Mouse (Mus musculus): ENCODE data around the gene Spata9.
"Not testable (repeated sequence)": the region's sequence is repeated elsewhere in the genome, so short reads cannot be mapped to it uniquely, and the experiment has no call there.

Spata9 gene

GRCm38 (mm10) chr13:75966850-75967249, at the start of gene Spata9:
Spata9 (plus strand) TSS chr13:75967150.
- DNase-seq (ENCODE audit: low spot score in 2 of 2) = no peak

DNA sequence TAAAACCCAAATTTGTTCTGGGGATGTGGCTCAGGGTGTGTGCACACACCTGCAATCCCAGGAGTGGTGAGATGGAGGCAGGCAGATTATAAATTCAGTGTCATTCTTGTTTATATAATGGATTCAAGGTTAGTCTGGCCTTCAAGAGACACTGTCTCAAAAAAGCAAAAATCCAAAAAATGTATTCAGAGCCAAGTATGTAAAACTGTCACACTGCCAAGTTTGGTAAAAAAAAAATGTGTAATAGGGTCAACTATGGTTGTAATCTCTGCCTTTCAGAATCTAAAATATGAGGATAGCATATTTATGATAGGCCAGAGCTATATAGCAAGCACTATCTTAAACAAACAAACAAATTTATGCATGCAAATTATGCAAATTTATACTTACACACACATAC, 39.0 kb upstream of the Spata9 start:
- no peak for DNase-seq (ENCODE audit: low spot score in 2 of 2)

- not testable (repeated sequence) for DNase-seq (ENCODE audit: low spot score in 2 of 2)
Observed at GRCm38 (mm10) chr13:75929071-75929470, 37.9 kb upstream of the Spata9 start.

DNA sequence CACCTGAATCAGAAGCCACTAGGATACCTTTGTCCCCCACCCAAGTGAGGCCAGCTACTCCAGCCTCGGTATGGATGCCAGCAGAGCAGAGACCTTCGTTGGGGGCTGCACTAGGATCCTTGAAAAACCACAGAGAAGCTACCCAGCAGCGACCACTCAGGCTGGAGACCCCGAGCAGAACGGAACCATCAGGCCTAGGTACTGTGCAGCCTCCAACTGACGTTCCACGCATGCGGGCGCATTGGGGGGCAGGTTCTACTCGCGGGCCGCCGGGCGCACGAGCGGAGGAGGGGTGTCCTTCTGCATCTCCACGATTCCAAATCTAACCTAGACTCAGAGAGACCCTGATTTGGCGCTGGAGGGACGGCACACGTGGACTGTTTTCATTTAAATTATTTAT, 36.9 kb upstream of the Spata9 start:
- DNase-seq (ENCODE audit: low spot score in 2 of 2) = no peak

- DNase-seq (ENCODE audit: low spot score in 2 of 2) = no peak
Observed at GRCm38 (mm10) chr13:75930660-75931059, 36.3 kb upstream of the Spata9 start.

- DNase-seq (ENCODE audit: low spot score in 2 of 2) = peak; percentile 34 to 50
Observed at GRCm38 (mm10) chr13:75931073-75931472, 35.9 kb upstream of the Spata9 start.

- DNase-seq (ENCODE audit: low spot score in 2 of 2) = no peak
Observed at GRCm38 (mm10) chr13:75933287-75933686, 33.7 kb upstream of the Spata9 start.

DNA sequence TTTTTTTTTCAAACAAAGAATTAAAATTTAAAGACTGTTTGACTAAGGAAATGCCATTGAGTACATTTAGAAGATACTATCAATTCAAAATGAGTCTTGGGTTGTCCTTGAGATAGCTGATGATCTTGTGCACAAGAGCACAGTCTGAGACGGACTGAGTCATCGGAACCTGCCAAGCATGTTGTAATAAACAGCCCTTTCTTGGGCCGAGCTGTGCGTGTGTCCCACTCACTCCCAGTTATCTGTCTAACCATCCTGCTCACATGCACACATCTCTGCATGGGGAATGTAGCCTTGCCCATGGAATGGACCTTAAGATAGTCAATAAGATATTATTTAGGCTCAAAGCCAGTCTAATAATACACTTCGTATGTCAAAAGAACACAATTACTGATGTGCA, 28.1 kb upstream of the Spata9 start:
- no peak for DNase-seq (ENCODE audit: low spot score in 2 of 2)

DNA sequence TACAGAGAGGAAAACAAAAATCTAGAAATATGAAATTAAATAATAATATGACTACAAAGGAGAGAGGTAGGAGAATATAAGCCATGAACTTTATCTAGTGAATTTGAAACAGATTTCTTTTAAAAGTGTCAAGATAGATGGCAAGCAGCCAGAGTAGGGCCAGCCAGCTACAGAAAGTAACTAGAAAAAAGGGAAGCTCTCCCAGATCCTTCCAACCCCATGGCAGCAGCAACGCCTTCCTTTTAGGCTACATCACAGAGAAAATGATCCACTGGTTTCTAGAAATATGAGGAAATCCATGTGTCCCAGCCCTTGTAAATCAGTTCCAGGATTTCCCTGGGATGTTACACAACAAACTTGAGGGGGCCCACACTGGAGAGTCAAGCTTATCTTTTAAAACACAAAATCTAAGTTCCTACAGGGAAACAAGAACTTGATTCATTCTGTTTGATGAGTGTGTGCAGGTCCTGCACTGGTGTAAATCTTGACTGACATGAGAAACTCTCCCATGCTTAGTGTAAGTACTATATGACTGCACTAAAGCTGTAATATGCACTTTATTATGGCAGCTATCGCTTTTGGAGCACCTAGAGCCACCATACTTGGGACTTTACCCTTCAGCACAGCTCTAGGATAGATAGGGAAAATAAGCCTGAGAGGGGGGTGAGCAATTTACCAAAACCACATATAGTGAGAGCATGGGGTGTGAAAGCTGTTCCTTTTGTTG, 26.0 kb upstream of the Spata9 start:
- DNase-seq (ENCODE audit: low spot score in 2 of 2) = no peak

DNA sequence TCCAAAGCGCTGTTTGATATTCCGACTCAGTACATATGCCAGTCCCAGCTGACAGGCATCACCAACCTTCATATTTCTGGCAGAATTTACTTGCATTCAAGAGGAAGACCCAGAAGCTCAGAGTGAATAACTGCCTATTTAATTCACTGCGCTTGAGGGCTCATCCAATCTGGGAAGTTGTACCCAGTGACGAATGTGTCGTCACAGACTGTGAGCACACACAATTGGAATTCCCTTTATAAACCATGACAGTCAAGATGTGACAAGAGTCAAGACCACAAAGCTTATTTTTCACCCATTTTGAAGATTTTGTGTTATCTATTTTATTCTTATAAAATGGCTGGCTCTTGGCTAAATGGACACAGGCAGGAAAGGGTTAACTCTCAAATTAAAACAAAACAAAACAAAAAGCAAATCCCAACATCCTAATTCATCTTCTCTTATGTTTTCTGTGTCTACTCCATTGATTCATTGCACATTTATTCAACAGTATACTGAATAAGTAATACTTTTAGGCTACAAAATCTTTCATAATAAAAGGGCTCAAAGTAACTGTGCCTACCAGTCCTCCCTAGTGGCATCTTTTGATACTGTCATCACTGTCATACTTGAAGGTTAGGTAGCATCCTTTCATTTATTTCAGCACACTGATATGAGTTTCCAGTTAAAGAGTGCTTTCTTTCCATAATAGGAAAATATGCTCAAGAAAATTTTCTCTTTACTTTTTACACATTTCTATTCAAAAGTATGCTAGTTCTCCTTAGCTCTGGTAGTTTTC, 25.2 kb upstream of the Spata9 start:
- DNase-seq (ENCODE audit: low spot score in 2 of 2) = no peak

DNA sequence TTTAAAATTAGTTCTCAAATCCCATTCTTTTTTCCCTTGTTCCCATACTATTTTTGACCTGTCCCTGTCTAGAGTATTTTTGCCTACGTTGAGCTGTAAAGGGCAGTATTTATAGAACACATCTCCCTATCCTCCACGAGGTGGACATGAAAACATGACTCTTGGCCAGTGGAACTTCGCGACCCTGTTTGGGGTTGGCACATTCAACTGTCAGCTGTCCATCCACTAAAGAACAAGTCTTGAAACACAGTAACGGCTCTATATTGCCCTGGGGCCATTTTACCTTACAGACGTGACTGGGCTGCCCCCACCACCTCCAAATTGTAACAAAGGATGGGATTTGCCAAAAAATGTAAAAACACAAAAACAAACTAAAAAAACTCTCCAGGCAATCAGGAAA, 24.2 kb upstream of the Spata9 start:
- no peak for DNase-seq (ENCODE audit: low spot score in 2 of 2)

- peak; percentile 65 to 78 for DNase-seq (ENCODE audit: low spot score in 2 of 2)
Observed at GRCm38 (mm10) chr13:75943189-75944043, 23.5 kb upstream of the Spata9 start, which contains the start of gene Rhobtb3. Rhobtb3 (minus strand) TSS chr13:75943925.

DNA sequence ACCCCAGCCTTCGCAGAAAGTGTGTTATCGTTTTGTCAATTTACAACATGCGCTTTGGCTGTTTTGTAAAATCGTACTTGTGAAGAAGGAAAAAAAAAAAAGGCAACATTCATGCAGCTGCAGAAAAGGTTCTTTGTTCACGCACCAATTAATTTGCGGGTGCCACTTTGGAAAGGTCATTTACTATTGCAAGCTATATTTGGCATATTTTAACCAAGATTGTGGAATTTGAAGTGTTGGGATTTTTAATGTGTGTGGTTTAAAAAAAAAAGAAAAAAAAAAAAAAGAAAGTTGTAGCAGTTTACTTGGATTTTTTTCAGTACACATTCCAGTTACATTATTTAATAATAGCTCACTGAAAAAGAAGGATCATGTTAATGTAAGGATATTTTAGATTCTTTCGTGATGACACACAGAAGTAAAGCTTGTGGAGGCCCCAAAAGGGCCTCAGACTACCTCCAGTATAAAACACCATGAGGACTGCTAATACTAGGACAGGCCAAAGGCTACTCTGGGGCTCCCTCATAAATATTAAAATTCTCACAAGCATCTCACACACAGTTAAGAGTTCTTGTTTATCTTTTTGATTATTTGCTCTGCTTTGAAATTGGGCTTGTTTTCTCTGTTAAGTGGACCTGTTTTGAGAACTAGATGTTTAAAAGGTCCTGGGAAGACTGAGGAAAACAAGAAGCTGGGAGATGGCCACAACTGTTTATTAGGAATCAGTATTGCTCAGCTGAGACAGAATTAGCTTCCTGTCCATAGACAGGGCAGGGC, 22.7 kb upstream of the Spata9 start:
- no peak for DNase-seq (ENCODE audit: low spot score in 2 of 2)

DNA sequence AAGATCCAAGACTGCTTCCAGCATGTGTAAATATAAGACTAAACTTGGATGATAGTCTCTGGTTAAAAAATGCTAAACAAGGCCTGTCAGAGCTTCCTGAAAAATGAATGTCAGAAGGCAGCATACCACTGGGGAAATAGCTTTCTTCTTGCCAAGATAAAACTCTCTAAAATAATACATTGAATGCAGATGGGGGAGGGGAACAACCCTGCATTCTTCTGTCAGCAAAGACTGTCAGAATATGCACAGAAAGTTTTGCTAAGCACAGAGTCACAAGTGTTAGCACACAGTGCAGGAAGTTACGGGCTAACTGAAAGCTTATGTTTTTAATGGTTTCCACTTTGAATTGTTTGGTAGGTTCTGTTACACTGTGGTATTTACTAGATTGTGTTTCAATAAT, 16.7 kb upstream of the Spata9 start:
- DNase-seq (ENCODE audit: low spot score in 2 of 2) = no peak

DNA sequence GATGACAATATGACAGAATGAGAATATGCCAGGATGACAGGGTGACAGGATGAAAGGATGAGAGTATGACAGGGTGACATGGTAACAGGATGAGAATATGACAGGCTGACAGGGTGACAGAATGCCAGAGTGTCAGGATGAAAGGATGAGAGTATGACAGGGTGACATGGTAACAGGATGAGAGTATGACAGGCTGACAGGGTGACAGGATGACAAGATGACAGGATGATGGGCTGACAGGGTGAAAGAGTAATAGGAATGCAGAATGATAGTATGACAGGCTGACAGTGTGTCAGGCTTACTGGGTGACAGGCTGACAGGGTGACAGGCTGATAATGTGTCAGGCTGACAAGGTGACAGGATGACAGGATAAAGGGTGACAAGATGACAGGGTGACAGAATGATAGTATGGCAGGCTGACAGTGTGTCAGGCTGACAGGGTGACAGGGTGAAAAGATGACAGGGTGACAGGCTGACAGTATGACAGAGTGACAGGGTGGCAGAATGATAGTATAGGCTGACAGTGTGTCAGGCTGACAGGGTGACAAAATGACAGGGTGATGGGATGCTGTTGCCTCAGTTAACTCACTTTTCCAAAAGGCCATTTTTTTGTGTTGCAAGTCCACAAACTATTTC, 11.5 kb upstream of the Spata9 start:
- no peak for DNase-seq (ENCODE audit: low spot score in 2 of 2)

GRCm38 (mm10) chr13:75974481-75974880, 7.5 kb downstream of the Spata9 start:
- DNase-seq (ENCODE audit: low spot score in 2 of 2) = no peak

- no peak for DNase-seq (ENCODE audit: low spot score in 2 of 2)
Observed at GRCm38 (mm10) chr13:75975629-75976028, 8.7 kb downstream of the Spata9 start.

- DNase-seq (ENCODE audit: low spot score in 2 of 2) = no peak
Observed at GRCm38 (mm10) chr13:75976218-75976617, 9.3 kb downstream of the Spata9 start.

DNA sequence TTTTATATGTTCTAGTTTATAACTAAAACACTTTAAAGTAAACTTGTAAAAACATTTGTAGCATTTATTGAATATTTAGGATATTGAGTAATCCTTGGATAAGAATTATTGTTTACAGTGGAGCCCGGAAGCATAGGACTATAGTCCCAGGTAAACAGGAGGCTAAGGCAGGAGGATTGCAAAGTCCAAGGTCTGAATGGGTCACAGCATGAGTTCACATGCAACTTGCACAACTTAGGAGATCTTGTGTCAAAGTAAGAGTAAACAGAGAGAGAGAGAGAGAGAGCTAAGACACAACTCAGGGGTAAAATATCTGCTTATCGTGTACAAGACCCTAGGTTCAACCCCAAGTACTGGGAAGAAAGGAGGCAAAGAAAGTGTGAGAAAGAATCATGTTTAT, 9.7 kb downstream of the Spata9 start:
- no peak for DNase-seq (ENCODE audit: low spot score in 2 of 2)

GRCm38 (mm10) chr13:75981901-75982300, 15.0 kb downstream of the Spata9 start:
- no peak for DNase-seq (ENCODE audit: low spot score in 2 of 2)

DNA sequence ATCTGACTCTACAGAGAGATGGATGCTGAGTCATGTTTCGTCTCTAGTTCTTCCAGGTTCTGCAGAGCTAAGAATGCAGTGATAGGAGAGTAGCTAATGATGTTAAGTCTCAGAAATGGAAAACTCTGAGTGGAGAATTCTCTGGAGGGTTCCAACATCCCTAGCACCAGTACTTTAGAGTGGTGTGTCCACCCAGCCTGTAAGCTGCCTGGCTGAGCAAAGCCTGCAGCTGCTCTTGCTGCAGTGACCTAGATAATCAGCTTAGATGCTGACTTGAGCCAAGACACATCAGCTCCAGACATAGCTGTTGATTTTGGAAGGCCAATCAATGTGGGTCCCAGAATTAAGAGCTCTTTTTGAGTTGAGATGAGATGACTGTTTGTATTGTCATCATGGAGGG, 21.1 kb downstream of the Spata9 start:
- no peak for DNase-seq (ENCODE audit: low spot score in 2 of 2)
